Comparison of ENCODE assay signal across 20 mouse cellular contexts in the genomic region with DNA sequence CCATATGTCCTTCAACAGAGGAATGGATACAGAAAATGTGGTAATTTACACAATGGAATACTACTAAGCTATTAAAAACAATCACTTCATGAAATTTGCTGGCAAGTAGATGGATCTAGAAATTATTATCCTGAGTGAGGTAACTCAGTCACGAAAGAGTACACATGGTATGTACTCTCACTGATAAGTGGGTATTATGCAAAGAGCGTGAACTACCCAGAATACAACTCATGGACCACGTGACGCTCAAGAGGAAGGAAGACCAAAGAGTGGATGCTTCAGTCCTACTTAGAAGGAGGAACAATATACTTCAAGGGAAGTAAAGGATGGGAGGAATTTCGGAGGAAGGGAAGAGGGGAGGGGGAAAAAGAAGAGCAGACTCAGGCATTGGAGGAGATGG. TPM values are rescaled to one million over a fixed set of nuclear protein-coding genes. Genes with fewer than 3 reads are reported as not detected.
DNase-seq lines count a peak whose midpoint lies in the region; ATAC-seq and TF ChIP-seq lines count a peak whose summit lies in the region.
"Had no signal": no experiment of that assay in that cellular context is flagged by ENCODE, and none has a peak within 500 bp of the region (broad histone marks: within the 10 kb centered on the region; RNA-seq: fewer than 3 reads in every experiment).

No protein-coding gene starts in this region.

- H3K9me3 ChIP-seq in lung, postnatal 0 days (ENCODE audit: low read length): no peaks in the 10 kb centered on the region
- H3K9me3 ChIP-seq: G1E had no signal

- 0 out of 2 replicates have a peak, but pooled peaks cover 4% of the 10 kb centered on the region for H3K4me1 ChIP-seq in lung, postnatal 0 days (ENCODE audit: insufficient read depth, low read depth, low read length)
- peaks cover 16% of the 10 kb centered on the region for H3K4me1 ChIP-seq in lung, adult 2 months (ENCODE audit: control insufficient read depth, insufficient read depth, low read length)

- 64% methylated on average over 5 of the region's 5 CpGs for WGBS in lung, postnatal 0 days
- WGBS in lung, adult 2 months: 76% methylated on average over 5 of the region's 5 CpGs

- no peak overlapping the region for H3K4me3 ChIP-seq in lung, postnatal 0 days (ENCODE audit: low read depth, low read length)
- no peak overlapping the region for H3K4me3 ChIP-seq in lung, adult 2 months (replicated peaks; ENCODE audit: extremely low read depth, low read depth, low read length)

- TF ChIP-seq EP300 in lung, postnatal 0 days (IDR thresholded peaks at IDR 0.05): peak; percentile 83

- H3K27me3 ChIP-seq in lung, postnatal 0 days (replicated peaks; ENCODE audit: insufficient read depth, low read length): no peaks in the 10 kb centered on the region
- H3K27me3 ChIP-seq: CH12.LX had no signal

- no peak overlapping the region for H3K27ac ChIP-seq in lung, postnatal 0 days (ENCODE audit: low read length)

- H3K9ac ChIP-seq in lung, postnatal 0 days (replicated peaks; ENCODE audit: low read depth): no peak overlapping the region

- H3K4me2 ChIP-seq in lung, postnatal 0 days (replicated peaks; ENCODE audit: low read depth, low read length): no peak overlapping the region

- no peak for TF ChIP-seq POLR2A in lung, adult 2 months (IDR thresholded peaks at IDR 0.05; ENCODE audit: borderline replicate concordance, extremely low read depth, low read depth, low read length)

- ATAC-seq in lung, postnatal 0 days: peak; percentile 70
- ATAC-seq: activated CD4-positive, CD25-positive, alpha-beta regulatory T cell, adult 4 months; CD4-positive, CD25-positive, alpha-beta regulatory T cell, adult 4 months; Patski had no signal

- no peaks in the 10 kb centered on the region for H3K36me3 ChIP-seq in lung, postnatal 0 days (ENCODE audit: insufficient read depth, low read length)
- H3K36me3 ChIP-seq: G1E had no signal

- no peak for TF ChIP-seq CTCF in lung, postnatal 0 days (IDR thresholded peaks at IDR 0.05)
- TF ChIP-seq CTCF in lung, adult 2 months (IDR thresholded peaks at IDR 0.05; ENCODE audit: insufficient read depth, low read length): no peak

- DNase-seq in lung, postnatal 0 days (ENCODE audit: low spot score): peak; percentile 73
- no peak for DNase-seq in lung, postnatal 4 days
- peak; percentile 28 for DNase-seq in lung, postnatal 25 days (ENCODE audit: low spot score)
- no peak for DNase-seq in lung, adult 2 months
- peak; percentile 48 for DNase-seq in lung, postnatal 36 days
- no peak for DNase-seq in lung, postnatal 14 days
- DNase-seq: adrenal gland, adult 2 months; adrenal gland, adult 8-10 months; adrenal gland, postnatal 10 days; adrenal gland, postnatal 14 days; adrenal gland, postnatal 25 days; adrenal gland, postnatal 36 days; B cell, adult 2 months; cerebellum, adult 11 months; cerebellum, adult 11-12 months had no signal

RNA-seq across cellular contexts. Expression of a gene that starts 11.6 kb away (rescaled TPM):
- polyA plus RNA-seq in lung, postnatal 0 days (2015; fragmentation: Nextera tagmentation; extraction: Ambion mirVana): 46.5 and 50.6 TPM in 2 replicates
- polyA plus RNA-seq in lung, adult 2 months (2012; rRNA removed): 10.1 and 10.9 TPM in 2 replicates

Comparison
In these comparisons a context has a peak if more than half of its experiments do, and no peak if none do; other contexts are left out.
1. DNase-seq: peak in lung, postnatal 0 days (single experiment), lung, postnatal 25 days (single experiment) and lung, postnatal 36 days (single experiment); none in lung, postnatal 4 days (0 of 2), lung, adult 2 months (single experiment) and lung, postnatal 14 days (single experiment).